Mouse (Mus musculus) lung, adult 2 months (tissue): Measurements from ENCODE around the gene 4930579G24Rik.

Experiments
- CTCF ChIP-seq: fragments of 200-500 bp; IDR thresholded peaks from 2 replicates; pipeline ENCODE4 v1.5.1; 2011; ENCODE audit warnings: mild to moderate bottlenecking, low read length, control low read depth; ENCODE audit not compliant: insufficient read depth
- POLR2A ChIP-seq: fragments of 200-500 bp; IDR thresholded peaks from 2 replicates; pipeline ENCODE4 v1.6.1; 2011; ENCODE audit warnings: low read depth, mild to moderate bottlenecking, control low read depth, low read length, borderline replicate concordance; ENCODE audit errors: extremely low read depth

- TF ChIP-seq CTCF (no peak), POLR2A (no peak)
These were observed 33.4 kb upstream of the 4930579G24Rik start for GRCm38 (mm10) chr3:79595468-79595867.
